Mouse (Mus musculus): ENCODE results near the gene Grb2.

DNA sequence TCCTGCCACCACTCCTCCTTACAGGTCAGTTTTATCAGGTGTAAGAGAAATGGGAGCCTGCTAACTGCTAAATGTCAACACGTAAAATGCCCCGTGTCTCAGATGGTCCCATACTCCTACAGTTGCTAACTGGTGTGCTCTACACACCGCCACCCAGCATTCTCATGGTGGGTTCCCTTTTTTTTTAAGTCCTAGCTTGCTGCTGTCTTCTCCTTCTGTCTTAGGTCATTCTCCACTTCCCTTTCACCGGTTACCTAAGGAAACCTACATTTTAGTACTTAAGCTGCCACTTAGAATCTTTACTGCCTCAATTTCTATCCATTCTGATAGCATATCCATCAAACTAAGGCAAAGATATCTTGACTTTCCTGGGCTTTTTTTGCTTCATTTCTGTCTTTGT is 107.2 kb downstream of the Grb2 start:
- TF ChIP-seq CTCF (IDR thresholded peaks at IDR 0.05; ENCODE audit: insufficient read depth, low read depth, low read length) (no peak), POLR2A (IDR thresholded peaks at IDR 0.05; ENCODE audit: insufficient read depth, low read depth, low read length) (no peak)
